Mouse (Mus musculus) neural tube, postnatal 0 days (tissue): ENCODE data around the gene Upp2. TPM values are rescaled to one million over a fixed set of nuclear protein-coding genes. Genes with fewer than 3 reads are reported as not detected.

Experiments
- polyA plus RNA-seq: library from polyadenylated mRNA; unstranded; fragments of >200 nt; fragmentation: Nextera tagmentation; extraction: Ambion mirVana; gene quantifications from 2 replicates; pipeline ENCODE4 v1.2.1, GENCODE M21; 2015

Upp2 gene
- polyA plus RNA-seq: 13.5 and 13.7 TPM in 2 replicates

DNA sequence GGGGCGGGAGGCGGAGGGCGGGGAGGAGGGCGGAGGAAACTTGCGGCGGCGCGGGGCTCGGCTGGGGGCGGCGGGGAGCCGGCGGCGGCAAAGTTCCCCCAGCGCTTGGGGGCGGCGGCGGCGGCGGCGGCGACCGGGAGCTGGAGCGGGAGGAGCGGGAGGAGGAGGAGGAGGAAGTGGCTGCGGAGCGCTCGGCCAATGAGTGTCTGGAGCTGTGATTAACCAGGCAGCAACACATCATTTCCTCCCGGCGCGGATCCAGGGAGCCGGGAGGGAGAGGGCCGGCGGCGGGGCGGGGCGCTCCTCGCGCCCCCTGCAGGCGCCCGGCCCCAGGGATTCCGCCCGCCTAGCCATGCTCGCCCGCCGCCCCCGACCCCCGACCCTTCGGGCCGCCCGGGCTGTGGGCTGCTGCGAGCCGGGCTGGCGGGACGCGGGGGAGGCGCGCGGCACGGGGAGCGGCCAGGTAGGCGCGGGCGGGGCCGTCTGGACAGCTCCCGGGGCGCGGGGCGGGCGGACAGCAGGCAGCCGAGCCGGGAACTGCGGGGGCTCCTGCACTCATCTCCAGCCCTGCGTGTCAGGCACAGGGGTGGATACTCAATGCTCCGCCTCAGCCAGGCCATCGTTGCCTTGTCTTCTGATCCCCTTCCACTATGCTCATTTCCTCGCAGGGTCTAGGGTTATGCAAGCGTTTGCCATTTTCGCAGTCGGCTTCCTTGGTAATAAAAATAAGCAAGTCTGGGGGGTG is at the start of gene Upp2, which contains the start of gene Acvr1:
TSS of gene Upp2 (plus strand) at position 233 of the 745 bp plus-strand sequence.
TSS of gene Acvr1 (minus strand) at position 92 of the 745 bp plus-strand sequence.

Other genes with a start within 250 kb of the Upp2 start
- 0.68 and 0.76 TPM in 2 replicates for gene Acvr1c, start 209.4 kb upstream of the Upp2 start, polyA plus RNA-seq
- not detected in 2 replicates for gene Gm17409, start 97.2 kb upstream of the Upp2 start, polyA plus RNA-seq
- 7.4 and 8.8 TPM in 2 replicates for gene Acvr1, start 141 bp upstream of the Upp2 start, polyA plus RNA-seq